Mouse (Mus musculus) hindbrain, embryonic 12.5 days (tissue): Measurements from ENCODE around the gene Haus2. TPM values are rescaled to one million over a fixed set of nuclear protein-coding genes. Genes with fewer than 3 reads are reported as not detected.

ENCODE experiments used
- ATAC-seq: fragments of 200-750 bp; cut with Nextera tagmentation; 2 replicates; pipeline ENCODE4 v1.8.0; 2017; ENCODE audit warnings: moderate TSS enrichment; ENCODE audit not compliant: low FRiP score
- H3K27ac ChIP-seq: fragments of 300-500 bp; sonication (generic); 2 replicates; pipeline ENCODE4 v1.5.1; 2016; ENCODE audit warnings: mild to moderate bottlenecking
- H3K27me3 ChIP-seq: fragments of 300-500 bp; sonication (generic); 2 replicates; pipeline ENCODE4 v1.6.1; 2016; ENCODE audit warnings: mild to moderate bottlenecking
- H3K36me3 ChIP-seq: fragments of 300-500 bp; sonication (generic); 2 replicates; pipeline ENCODE4 v1.6.1; 2016; ENCODE audit warnings: mild to moderate bottlenecking
- H3K4me1 ChIP-seq: fragments of 300-500 bp; sonication (generic); 2 replicates; pipeline ENCODE4 v1.6.1; 2016
- H3K4me2 ChIP-seq: fragments of 300-500 bp; sonication (generic); replicated peaks from 2 replicates; pipeline ENCODE4 v1.6.1; 2016; ENCODE audit warnings: mild to moderate bottlenecking
- H3K4me3 ChIP-seq: fragments of 300-500 bp; sonication (generic); 2 replicates; pipeline ENCODE4 v1.5.1; 2016; ENCODE audit warnings: mild to moderate bottlenecking
- H3K9ac ChIP-seq: fragments of 300-500 bp; sonication (generic); 2 replicates; pipeline ENCODE4 v1.6.1; 2016; ENCODE audit warnings: mild to moderate bottlenecking, moderate library complexity
- H3K9me3 ChIP-seq: fragments of 300-500 bp; sonication (generic); replicated peaks from 2 replicates; pipeline ENCODE4 v1.6.1; 2016; ENCODE audit warnings: mild to moderate bottlenecking
- WGBS: fragments of 180-500 bp; shearing (Covaris S2); methylation state at CpG from one replicate; pipeline ENCODE4 v1.1.7; 2016; 5-methylcytosine and 5-hydroxymethylcytosine counted together
- polyA plus RNA-seq: library from polyadenylated mRNA; unstranded; fragments of >200 nt; fragmentation: Nextera tagmentation; extraction: Ambion mirVana; gene quantifications from 2 replicates; pipeline ENCODE4 v1.2.1, GENCODE M21; 2016

Gene Haus2
- polyA plus RNA-seq, 1 experiment from 2014 or later: 31.3 TPM

DNA sequence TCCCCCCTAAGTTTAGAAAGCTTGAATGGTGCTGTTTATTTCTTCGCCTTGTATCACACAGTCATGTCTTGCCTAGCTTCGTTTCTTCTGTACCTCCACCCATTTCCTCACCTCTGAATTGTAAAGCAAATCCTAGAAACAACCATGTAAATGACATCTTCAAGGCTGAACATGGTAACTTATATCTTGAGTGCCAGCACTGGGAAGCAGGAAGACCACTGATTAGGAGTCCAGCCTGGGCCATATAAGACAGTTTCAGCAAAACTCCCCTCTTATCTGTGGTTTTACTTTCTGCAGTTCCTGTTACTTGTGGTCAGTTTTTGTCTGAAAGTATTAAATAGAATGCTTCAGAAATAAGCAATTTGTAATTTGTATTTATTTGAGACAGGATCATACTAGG is 33.2 kb upstream of the Haus2 start:
- Histone ChIP-seq H3K4me3 (no peak overlapping the region), H3K4me1 (no peaks in the 10 kb centered on the region), H3K4me2 (no peak overlapping the region), H3K36me3 (peaks cover 7% of the 10 kb centered on the region), H3K9me3 (no peaks in the 10 kb centered on the region), H3K27ac (no peak overlapping the region), H3K27me3 (no peaks in the 10 kb centered on the region), H3K9ac (no peak overlapping the region)
- 99% methylated on average over 2 of the region's 2 CpGs for WGBS
- no peak for ATAC-seq

- no peak overlapping the region for H3K4me3 ChIP-seq
- ATAC-seq: no peak
- no peak overlapping the region for H3K9ac ChIP-seq
- no peak overlapping the region for H3K27ac ChIP-seq
- no peaks in the 10 kb centered on the region for H3K9me3 ChIP-seq
- H3K36me3 ChIP-seq: no peaks in the 10 kb centered on the region
- no peaks in the 10 kb centered on the region for H3K4me1 ChIP-seq
- WGBS: 87% methylated on average over 4 of the region's 4 CpGs
- no peak overlapping the region for H3K4me2 ChIP-seq
- H3K27me3 ChIP-seq: no peaks in the 10 kb centered on the region
These were observed 31.4 kb upstream of the Haus2 start for GRCm38 (mm10) chr2:120577799-120578198.

GRCm38 (mm10) chr2:120578286-120578685 is 30.9 kb upstream of the Haus2 start:
- Histone ChIP-seq H3K4me3 (no peak overlapping the region), H3K36me3 (no peaks in the 10 kb centered on the region), H3K27me3 (no peaks in the 10 kb centered on the region), H3K9ac (no peak overlapping the region), H3K27ac (no peak overlapping the region), H3K9me3 (no peaks in the 10 kb centered on the region), H3K4me1 (no peaks in the 10 kb centered on the region), H3K4me2 (no peak overlapping the region)
- no peak for ATAC-seq
- 85% methylated on average over 5 of the region's 5 CpGs for WGBS

DNA sequence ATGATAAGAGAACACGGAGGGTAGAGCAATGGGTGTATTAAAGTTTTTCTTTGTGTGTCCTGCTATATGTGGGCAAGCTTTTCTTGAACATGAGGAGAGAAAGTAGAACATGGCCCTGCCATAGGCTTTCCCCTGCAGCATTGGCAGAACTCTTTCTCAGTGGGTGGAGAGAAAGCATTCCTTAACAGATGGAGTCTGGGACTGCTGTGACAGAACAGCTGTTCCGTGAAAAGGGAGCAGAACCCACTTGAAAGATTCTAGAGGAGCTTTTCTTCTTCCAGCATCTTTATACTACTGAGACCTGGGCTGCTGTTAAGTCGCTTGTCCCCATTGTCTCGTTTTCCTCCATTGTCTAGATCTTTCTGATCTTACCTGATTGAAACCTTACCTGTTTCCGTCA is 19.4 kb upstream of the Haus2 start:
- Histone ChIP-seq H3K27me3 (no peaks in the 10 kb centered on the region), H3K4me3 (no peak overlapping the region), H3K9me3 (no peaks in the 10 kb centered on the region), H3K27ac (no peak overlapping the region), H3K36me3 (peaks cover 23% of the 10 kb centered on the region), H3K4me1 (no peaks in the 10 kb centered on the region), H3K4me2 (no peak overlapping the region), H3K9ac (no peak overlapping the region)
- WGBS: 83% methylated on average over 5 of the region's 5 CpGs
- no peak for ATAC-seq

GRCm38 (mm10) chr2:120592227-120592626 is 17.0 kb upstream of the Haus2 start:
- H3K9me3 ChIP-seq: no peaks in the 10 kb centered on the region
- H3K4me2 ChIP-seq: no peak overlapping the region
- no peak for ATAC-seq
- no peaks in the 10 kb centered on the region for H3K27me3 ChIP-seq
- 96% methylated on average over 1 of the region's 1 CpGs for WGBS
- H3K9ac ChIP-seq: no peak overlapping the region
- H3K4me3 ChIP-seq: no peak overlapping the region
- peaks cover 30% of the 10 kb centered on the region for H3K36me3 ChIP-seq
- no peaks in the 10 kb centered on the region for H3K4me1 ChIP-seq
- H3K27ac ChIP-seq: no peak overlapping the region

- Histone ChIP-seq H3K9ac (no peak overlapping the region), H3K4me2 (no peak overlapping the region), H3K4me3 (no peak overlapping the region), H3K36me3 (peaks cover 48% of the 10 kb centered on the region), H3K27ac (no peak overlapping the region), H3K4me1 (no peaks in the 10 kb centered on the region), H3K9me3 (no peaks in the 10 kb centered on the region), H3K27me3 (no peaks in the 10 kb centered on the region)
- ATAC-seq: no peak
- WGBS: 83% methylated on average over 2 of the region's 2 CpGs
These were observed 11.4 kb upstream of the Haus2 start for GRCm38 (mm10) chr2:120597734-120598133.

DNA sequence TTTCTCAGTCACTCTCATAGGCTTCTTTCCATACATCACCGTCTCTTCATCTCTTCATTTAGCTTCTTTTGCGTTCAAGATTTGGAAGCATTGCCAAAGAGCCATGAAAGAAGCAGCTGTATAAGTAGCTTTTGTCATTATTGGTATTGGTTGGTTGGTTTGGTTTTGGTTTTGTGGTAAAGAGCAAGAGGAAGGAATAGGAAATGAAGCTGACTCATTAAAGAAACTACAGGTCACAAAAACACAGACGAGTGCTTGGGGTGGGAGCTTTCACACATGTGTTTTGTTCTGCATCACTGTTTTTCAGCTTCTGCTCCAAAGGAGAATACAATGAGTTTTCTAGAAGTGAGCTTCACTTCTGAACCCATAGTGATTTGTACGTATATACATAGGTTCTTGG is 9.7 kb upstream of the Haus2 start:
- H3K4me1 ChIP-seq: no peaks in the 10 kb centered on the region
- no peaks in the 10 kb centered on the region for H3K27me3 ChIP-seq
- H3K9ac ChIP-seq: no peak overlapping the region
- 93% methylated on average over 4 of the region's 4 CpGs for WGBS
- ATAC-seq: no peak
- no peaks in the 10 kb centered on the region for H3K9me3 ChIP-seq
- no peak overlapping the region for H3K27ac ChIP-seq
- no peak overlapping the region for H3K4me2 ChIP-seq
- no peak overlapping the region for H3K4me3 ChIP-seq
- H3K36me3 ChIP-seq: peaks cover 55% of the 10 kb centered on the region

DNA sequence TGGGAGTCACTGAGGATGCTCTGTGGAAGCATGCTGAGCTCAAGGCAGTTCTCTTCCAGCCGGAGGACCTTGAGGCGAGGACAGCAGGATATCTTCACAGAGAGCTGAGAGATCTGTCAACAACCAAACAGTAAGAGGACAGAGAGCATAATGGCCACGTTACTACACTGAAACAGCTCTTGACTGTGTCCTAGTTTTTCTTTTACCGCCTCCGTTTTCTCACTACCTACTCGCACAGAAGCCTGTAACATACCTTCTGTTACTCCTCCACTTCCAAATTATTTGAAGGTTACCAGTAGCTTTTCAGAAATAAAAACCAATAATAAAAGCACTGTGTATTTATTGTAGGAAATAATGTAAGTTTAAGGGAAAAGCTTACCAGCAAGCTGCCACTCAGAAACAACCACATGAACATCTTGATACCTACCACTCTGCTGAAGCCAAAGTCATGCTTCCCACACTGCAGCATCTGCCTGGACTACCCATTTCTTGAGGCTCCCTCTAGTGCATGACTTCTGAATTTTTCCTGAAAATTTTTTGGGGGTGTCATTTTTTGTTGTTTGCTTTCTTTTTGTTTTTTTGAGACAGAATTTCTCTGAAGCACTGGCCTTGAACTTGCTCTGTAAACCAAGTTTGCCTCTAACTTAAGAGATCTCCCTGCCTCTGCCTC is 3.0 kb upstream of the Haus2 start:
- H3K36me3 ChIP-seq: peaks cover 19% of the 10 kb centered on the region
- no peaks in the 10 kb centered on the region for H3K27me3 ChIP-seq
- no peak overlapping the region for H3K9ac ChIP-seq
- 91% methylated on average over 6 of the region's 6 CpGs for WGBS
- ATAC-seq: no peak
- no peak overlapping the region for H3K4me3 ChIP-seq
- H3K9me3 ChIP-seq: no peaks in the 10 kb centered on the region
- H3K4me2 ChIP-seq: no peak overlapping the region
- H3K27ac ChIP-seq: no peak overlapping the region
- peaks cover 18% of the 10 kb centered on the region for H3K4me1 ChIP-seq

DNA sequence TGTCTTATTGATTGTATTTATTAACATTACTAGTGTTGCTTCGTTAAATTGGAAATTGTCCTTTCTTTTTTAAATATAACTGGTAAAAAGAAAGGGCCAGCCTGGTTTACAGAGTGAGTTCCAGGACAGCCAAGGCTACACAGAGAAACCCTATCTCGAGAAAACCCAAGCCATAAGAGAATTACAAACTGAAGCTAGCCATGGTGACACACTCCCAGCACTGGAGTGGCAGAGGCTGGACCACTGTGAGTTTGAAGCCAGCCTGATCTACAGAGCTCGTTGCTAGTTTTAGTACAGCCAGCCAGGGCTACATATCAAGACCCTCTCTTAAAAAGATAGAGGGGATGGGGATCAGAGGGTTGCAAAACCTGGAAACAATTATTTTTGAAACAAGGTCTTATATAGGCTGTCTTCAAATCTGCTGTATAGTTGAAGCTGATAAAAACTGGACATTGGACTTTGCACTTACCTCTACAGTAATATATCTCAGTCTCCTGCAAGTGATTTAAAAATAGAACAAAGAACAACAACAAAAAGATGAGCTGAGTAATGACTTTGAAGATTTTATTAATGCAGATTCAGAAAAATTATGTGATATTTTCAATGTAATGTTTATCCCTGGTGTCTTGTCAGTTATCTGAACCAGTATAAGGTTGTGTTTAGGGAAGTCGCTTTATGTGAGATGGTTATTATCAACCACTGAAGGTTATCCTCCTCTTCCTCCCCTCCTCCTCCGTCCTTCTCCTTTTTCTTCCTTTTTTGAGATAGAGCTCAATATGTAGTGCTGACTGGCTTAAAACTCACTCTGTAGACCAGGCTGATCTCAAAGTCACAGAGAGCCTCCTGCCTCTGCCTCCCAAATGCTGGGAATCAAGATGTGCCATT is 7.3 kb downstream of the Haus2 start:
- Histone ChIP-seq H3K27ac (no peak overlapping the region), H3K9ac (no peak overlapping the region), H3K4me2 (no peak overlapping the region), H3K4me1 (no peaks in the 10 kb centered on the region), H3K36me3 (peaks cover 36% of the 10 kb centered on the region), H3K4me3 (no peak overlapping the region), H3K9me3 (no peaks in the 10 kb centered on the region), H3K27me3 (no peaks in the 10 kb centered on the region)
- 91% methylated on average over 5 of the region's 5 CpGs for WGBS
- no peak for ATAC-seq

GRCm38 (mm10) chr2:120619538-120619937 is 10.4 kb downstream of the Haus2 start:
- no peak overlapping the region for H3K9ac ChIP-seq
- H3K27ac ChIP-seq: no peak overlapping the region
- peaks cover 32% of the 10 kb centered on the region for H3K36me3 ChIP-seq
- no peaks in the 10 kb centered on the region for H3K27me3 ChIP-seq
- H3K4me1 ChIP-seq: no peaks in the 10 kb centered on the region
- 100% methylated on average over 1 of the region's 1 CpGs for WGBS
- H3K4me3 ChIP-seq: no peak overlapping the region
- H3K4me2 ChIP-seq: no peak overlapping the region
- no peak for ATAC-seq
- H3K9me3 ChIP-seq: no peaks in the 10 kb centered on the region

DNA sequence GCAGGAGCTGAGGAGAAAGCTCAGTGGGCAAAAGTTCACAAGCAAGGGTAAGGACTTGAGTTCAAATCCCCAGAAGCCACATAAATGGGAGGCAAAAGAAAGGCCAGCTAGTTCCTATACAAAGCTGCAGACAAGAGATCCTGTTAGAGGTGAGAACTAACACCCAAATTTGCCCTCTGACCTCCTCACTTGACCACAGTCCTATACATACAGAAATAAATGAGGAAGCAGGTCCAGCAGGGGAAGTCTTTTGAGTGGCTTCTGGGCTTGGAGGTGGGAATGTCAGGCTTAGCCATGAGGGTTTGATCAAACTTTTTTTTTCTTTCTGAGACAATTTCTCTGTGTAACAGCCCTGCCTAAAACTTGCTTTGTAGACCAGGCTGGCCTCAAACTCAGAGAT is 13.7 kb downstream of the Haus2 start:
- H3K4me2 ChIP-seq: no peak overlapping the region
- no peak overlapping the region for H3K9ac ChIP-seq
- H3K4me1 ChIP-seq: no peaks in the 10 kb centered on the region
- H3K4me3 ChIP-seq: no peak overlapping the region
- peaks cover 16% of the 10 kb centered on the region for H3K36me3 ChIP-seq
- H3K27me3 ChIP-seq: no peaks in the 10 kb centered on the region
- H3K9me3 ChIP-seq: no peaks in the 10 kb centered on the region
- H3K27ac ChIP-seq: no peak overlapping the region
- ATAC-seq: no peak

DNA sequence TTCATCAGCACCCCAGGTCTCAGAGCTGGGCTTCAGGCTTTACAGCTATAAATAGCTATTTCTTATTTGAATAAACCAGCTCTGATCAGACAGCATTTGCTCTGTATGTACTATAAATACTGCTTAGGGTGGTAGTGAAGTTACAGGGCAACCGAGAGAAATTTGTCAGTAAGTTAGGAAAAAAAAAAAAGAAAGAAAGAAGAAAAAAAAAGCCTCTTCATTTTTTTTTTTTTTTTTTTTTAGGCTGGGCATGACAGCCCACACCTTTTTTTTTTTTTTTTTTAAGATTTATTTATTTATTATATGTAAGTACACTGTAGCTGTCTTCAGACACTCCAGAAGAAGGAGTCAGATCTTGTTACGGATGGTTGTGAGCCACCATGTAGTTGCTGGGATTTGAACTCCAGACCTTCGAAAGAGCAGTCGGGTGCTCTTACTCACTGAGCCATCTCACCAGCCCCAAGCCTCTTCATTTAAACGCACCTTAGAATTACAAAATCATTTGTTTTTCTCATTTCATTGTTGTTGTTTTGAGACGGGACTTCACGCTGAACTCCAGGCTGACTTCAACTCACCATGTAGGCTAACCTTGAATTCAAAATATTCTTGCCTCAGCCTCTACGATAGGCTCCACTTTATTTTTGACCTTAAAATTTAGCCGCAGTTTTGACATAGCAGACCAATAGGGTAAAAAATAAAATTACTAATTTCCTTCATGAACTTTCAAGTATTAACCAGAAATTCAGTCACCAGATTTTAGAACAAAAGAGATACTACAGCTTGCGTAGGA is 19.1 kb downstream of the Haus2 start:
- peak overlapping the region; percentile 62 for H3K4me2 ChIP-seq
- H3K9ac ChIP-seq: no peak overlapping the region
- H3K4me3 ChIP-seq: peak overlapping the region; percentile 51
- no peaks in the 10 kb centered on the region for H3K9me3 ChIP-seq
- no peaks in the 10 kb centered on the region for H3K27me3 ChIP-seq
- 0 out of 2 replicates have a peak, but pooled peaks cover 2% of the 10 kb centered on the region for H3K4me1 ChIP-seq
- 31% methylated on average over 10 of the region's 10 CpGs for whole genome bisulfite sequencing
- H3K27ac ChIP-seq: peak overlapping the region; percentile 48; the same call in 1 of the 2 replicates
- H3K36me3 ChIP-seq: no peaks in the 10 kb centered on the region; the same call in 1 of the 2 replicates
- ATAC-seq: peak; percentile 44
